Mouse (Mus musculus) ES-Bruce4 (cell line): ENCODE measurements around the gene Dennd5b. TPM values are rescaled to one million over a fixed set of nuclear protein-coding genes. Genes with fewer than 3 reads are reported as not detected.
A peak's percentile ranks its signal among the peaks of the same experiment; 100 is the strongest.

Source experiments
- H3K27ac ChIP-seq: 2 replicates; pipeline ENCODE4 v1.5.1; 2012; ENCODE audit warnings: low read length, inconsistent platforms; ENCODE audit not compliant: insufficient read depth
- H3K27me3 ChIP-seq: 2 replicates; pipeline ENCODE4 v1.6.1; 2012; ENCODE audit warnings: mild to moderate bottlenecking, low read length, inconsistent platforms; ENCODE audit not compliant: control insufficient read depth, poor library complexity, insufficient read depth, severe bottlenecking
- H3K36me3 ChIP-seq: 2 replicates; pipeline ENCODE4 v1.6.1; 2012; ENCODE audit warnings: inconsistent platforms, mild to moderate bottlenecking, low read length, moderate library complexity; ENCODE audit not compliant: control insufficient read depth, poor library complexity, insufficient read depth, severe bottlenecking
- H3K4me1 ChIP-seq: one replicate; pipeline ENCODE4 v1.8.1; 2011; ENCODE audit warnings: low read length; ENCODE audit not compliant: control insufficient read depth, insufficient read depth
- H3K4me3 ChIP-seq: 2 replicates; pipeline ENCODE4 v1.5.1; 2011; ENCODE audit warnings: low read depth, mild to moderate bottlenecking, low read length
- H3K9ac ChIP-seq: 2 replicates; pipeline ENCODE4 v1.6.1; 2012; ENCODE audit warnings: low read depth, mild to moderate bottlenecking, inconsistent platforms; ENCODE audit not compliant: poor library complexity, severe bottlenecking
- H3K9me3 ChIP-seq: replicated peaks from 2 replicates; pipeline ENCODE4 v1.6.1; 2012; ENCODE audit warnings: mild to moderate bottlenecking, low read length, inconsistent platforms; ENCODE audit not compliant: control insufficient read depth, poor library complexity, insufficient read depth, severe bottlenecking
- CTCF ChIP-seq: IDR thresholded peaks from one replicate; pipeline ENCODE4 v1.8.1; 2011; ENCODE audit warnings: low read depth, low read length
- EP300 ChIP-seq: IDR thresholded peaks from 2 replicates; pipeline ENCODE4 v1.6.1; 2011; ENCODE audit warnings: low read depth, low read length; ENCODE audit not compliant: insufficient read depth
- POLR2A ChIP-seq: IDR thresholded peaks from one replicate; pipeline ENCODE4 v1.8.1; 2011; ENCODE audit warnings: low read length; ENCODE audit not compliant: insufficient read depth
- polyA plus RNA-seq: library from polyadenylated mRNA; stranded (reverse); fragments of >200 nt; gene quantifications from 2 replicates; pipeline ENCODE4 v1.2.4, GENCODE M21; 2011; ENCODE audit warnings: low read depth; ENCODE audit not compliant: missing spikeins, insufficient read depth, insufficient read length

The Dennd5b gene
- polyA plus RNA-seq, 1 experiment: 13.2 TPM

DNA sequence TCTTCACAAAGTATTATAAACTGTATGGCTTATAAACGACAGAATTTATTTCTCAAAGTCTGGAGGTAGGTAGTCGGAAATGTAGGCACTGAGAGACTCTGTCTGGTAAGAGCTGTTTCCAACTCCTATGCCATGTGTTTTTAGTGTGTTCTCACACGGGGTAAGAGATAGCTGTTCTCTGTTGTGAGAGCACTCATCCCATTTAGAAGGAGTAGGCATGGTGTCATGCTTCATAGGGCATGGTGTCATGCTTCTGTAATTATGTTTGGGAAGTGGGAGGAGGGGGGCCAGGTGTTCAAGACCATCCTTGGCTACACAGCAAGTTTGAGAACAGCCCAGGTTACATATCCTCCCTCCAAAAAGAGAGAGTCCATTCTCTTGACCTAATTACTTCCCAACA, 6.1 kb upstream of the Dennd5b start:
- no peak overlapping the region for H3K4me3 ChIP-seq
- H3K9me3 ChIP-seq: no peaks in the 10 kb centered on the region
- no peak for TF ChIP-seq POLR2A
- TF ChIP-seq CTCF: no peak
- no peak for TF ChIP-seq EP300
- no peaks in the 10 kb centered on the region for H3K27me3 ChIP-seq
- no peaks in the 10 kb centered on the region for H3K4me1 ChIP-seq
- H3K36me3 ChIP-seq: no peaks in the 10 kb centered on the region
- no peak overlapping the region for H3K27ac ChIP-seq
- H3K9ac ChIP-seq: no peak overlapping the region

DNA sequence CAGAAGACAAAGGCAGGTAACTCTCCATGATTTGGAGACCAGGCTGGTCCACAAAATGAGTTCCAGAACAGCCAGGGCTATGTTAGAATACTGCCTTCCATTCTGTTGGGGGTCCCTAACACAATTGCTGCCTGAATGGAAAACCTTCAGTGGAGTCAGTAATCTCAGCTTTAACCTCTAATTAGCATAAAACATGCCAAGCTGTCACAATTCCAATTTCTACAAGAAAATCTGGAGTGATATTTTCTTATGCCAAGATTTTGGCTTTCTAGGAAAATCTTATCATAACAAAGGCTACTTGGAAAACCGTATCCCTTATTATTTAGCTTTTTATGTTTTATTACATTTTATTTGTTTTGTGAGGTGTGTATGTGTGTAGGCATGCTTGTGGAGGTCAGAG, 2.0 kb upstream of the Dennd5b start:
- H3K27me3 ChIP-seq: no peaks in the 10 kb centered on the region
- H3K27ac ChIP-seq: no peak overlapping the region
- TF ChIP-seq POLR2A (no peak), EP300 (no peak), CTCF (no peak)
- no peaks in the 10 kb centered on the region for H3K36me3 ChIP-seq
- no peaks in the 10 kb centered on the region for H3K9me3 ChIP-seq
- H3K4me1 ChIP-seq: no peaks in the 10 kb centered on the region
- no peak overlapping the region for H3K4me3 ChIP-seq
- no peak overlapping the region for H3K9ac ChIP-seq

DNA sequence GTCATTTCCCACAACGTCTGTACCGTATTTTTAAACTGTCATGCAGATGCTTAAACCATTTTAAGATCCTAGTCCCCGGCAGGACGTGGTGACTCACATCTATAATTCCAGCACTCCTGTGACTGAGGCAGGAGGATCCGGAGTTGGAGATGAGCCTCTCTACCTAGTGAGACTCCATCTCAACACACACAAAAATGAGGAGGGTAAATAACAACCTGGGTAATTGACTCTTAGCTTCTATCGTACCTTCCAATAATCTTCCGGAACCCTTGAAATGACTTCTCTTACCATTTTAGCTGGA, 413 bp upstream of the Dennd5b start:
- TF ChIP-seq CTCF (no peak), EP300 (no peak), POLR2A (no peak)
- Histone ChIP-seq H3K27ac (no peak overlapping the region), H3K4me1 (no peaks in the 10 kb centered on the region), H3K4me3 (peak overlapping the region; percentile 68), H3K9me3 (no peaks in the 10 kb centered on the region), H3K27me3 (no peaks in the 10 kb centered on the region), H3K36me3 (no peaks in the 10 kb centered on the region), H3K9ac (peak overlapping the region; percentile 87)

DNA sequence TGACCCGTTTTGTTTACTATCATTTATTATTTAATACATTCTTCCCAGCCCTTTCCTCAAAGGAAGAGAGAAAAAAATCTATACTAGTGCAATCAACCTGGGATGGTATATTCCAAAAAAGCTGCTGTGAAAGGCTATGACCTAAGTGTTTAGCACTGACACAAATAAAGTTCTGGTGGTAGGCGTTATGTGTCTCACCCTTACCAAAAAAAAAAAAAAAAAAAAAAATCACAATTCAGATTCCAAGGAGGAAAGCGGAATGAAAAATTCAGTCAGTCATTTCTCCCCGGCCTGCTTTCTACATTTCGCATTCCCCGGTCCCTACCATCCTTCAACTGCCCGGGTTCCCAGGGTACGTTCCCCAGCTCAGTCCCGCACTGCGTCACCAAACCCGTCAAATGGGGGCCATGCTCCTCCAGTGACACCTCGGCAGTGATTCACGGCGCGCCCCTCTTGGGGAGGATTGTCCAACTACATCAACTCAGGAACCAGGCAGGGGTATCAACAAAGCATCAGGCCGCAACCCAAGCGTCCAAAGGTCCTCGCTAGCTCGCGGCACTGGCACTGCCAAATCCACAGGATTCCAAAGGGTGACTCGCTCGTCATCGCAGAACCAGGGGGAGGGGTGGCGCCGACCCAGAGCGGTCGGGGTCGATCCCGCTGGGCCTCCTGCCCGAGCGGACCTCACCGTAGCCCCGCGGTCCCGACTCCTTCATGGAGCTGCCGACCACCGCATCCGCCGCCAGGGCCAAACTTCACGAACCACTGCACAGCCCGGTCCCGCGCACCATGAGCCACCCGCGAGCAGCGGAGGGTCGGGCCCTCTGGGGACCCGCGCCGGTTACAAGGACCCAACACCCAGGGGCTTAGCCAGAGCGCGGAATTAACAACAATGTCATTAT, 1.1 kb downstream of the Dennd5b start:
- Histone ChIP-seq H3K27ac (no peak overlapping the region), H3K9ac (peak overlapping the region; percentile 87), H3K4me1 (no peaks in the 10 kb centered on the region), H3K36me3 (no peaks in the 10 kb centered on the region), H3K27me3 (no peaks in the 10 kb centered on the region), H3K4me3 (peak overlapping the region; percentile 68), H3K9me3 (no peaks in the 10 kb centered on the region)
- no peak for TF ChIP-seq POLR2A
- TF ChIP-seq EP300: no peak
- TF ChIP-seq CTCF: no peak

DNA sequence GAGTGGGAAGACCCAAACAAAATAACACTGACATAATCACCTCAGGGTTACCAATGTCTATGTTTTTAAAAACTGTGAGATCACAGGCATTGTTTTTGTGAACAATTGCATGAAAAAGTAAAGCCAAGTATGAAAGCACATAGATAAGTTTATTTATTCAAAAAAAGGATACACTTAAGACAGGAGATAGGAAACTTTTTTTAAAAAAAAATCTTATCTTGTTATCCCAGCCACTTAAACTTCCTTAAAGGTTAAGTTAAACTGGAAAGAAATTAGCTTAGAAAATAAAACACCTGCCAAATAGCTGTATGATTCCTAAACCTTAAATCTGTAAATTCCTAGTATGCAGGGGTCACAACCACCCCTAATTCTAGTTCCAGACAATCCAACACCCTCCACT, 2.5 kb downstream of the Dennd5b start:
- Histone ChIP-seq H3K36me3 (no peaks in the 10 kb centered on the region), H3K9me3 (no peaks in the 10 kb centered on the region), H3K9ac (no peak overlapping the region), H3K27ac (no peak overlapping the region), H3K4me3 (no peak overlapping the region), H3K27me3 (no peaks in the 10 kb centered on the region), H3K4me1 (no peaks in the 10 kb centered on the region)
- TF ChIP-seq EP300 (no peak), CTCF (no peak), POLR2A (no peak)

DNA sequence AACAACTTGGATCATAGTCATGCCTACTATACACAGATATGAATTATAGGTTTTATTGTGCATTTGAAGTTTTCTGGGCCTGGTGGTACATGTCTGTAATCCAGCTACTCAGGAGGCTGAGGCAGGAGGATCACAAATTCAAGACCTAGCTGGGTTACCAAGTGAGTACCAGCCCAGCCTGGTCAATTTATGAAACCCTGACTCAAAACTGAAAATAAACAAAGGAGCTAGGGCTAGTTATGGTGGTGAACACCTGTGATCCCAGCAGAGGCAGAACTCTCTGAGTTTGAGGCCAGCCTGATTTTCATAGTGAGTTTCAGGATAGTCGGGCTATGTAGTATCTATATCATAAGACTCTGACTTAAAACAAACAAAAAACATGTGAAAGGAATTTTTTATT, 4.2 kb downstream of the Dennd5b start:
- TF ChIP-seq EP300 (no peak), POLR2A (no peak), CTCF (no peak)
- Histone ChIP-seq H3K4me3 (no peak overlapping the region), H3K9me3 (no peaks in the 10 kb centered on the region), H3K9ac (no peak overlapping the region), H3K27me3 (no peaks in the 10 kb centered on the region), H3K27ac (no peak overlapping the region), H3K36me3 (no peaks in the 10 kb centered on the region), H3K4me1 (no peaks in the 10 kb centered on the region)
